Mouse (Mus musculus): ENCODE results near the gene Gfra1. TPM values are rescaled to one million over a fixed set of nuclear protein-coding genes. Genes with fewer than 3 reads are reported as not detected.

The Gfra1 gene
- polyA plus RNA-seq, 1 experiment from 2014 or later, result 7.4 TPM

- Histone ChIP-seq H3K4me3 (ENCODE audit: low read depth, low read length) (no peak overlapping the region), H3K27ac (ENCODE audit: low read length) (no peak overlapping the region), H3K9me3 (replicated peaks; ENCODE audit: control insufficient read depth, low read length) (no peaks in the 10 kb centered on the region), H3K36me3 (ENCODE audit: control insufficient read depth, insufficient read depth) (no peaks in the 10 kb centered on the region), H3K9ac (ENCODE audit: low read depth, low read length) (no peak overlapping the region), H3K4me2 (ENCODE audit: low read depth, low read length) (no peak overlapping the region), H3K4me1 (ENCODE audit: control insufficient read depth, low read depth, low read length) (no peaks in the 10 kb centered on the region), H3K27me3 (ENCODE audit: control insufficient read depth, insufficient read depth, low read depth, low read length) (no peaks in the 10 kb centered on the region)
- WGBS (ENCODE audit: insufficient replicate concordance), result 53% methylated on average over 3 of the region's 3 CpGs
- no peak for ATAC-seq (ENCODE audit: low read depth)
These were observed 201.5 kb downstream of the Gfra1 start for GRCm38 (mm10) chr19:58254172-58254571.

DNA sequence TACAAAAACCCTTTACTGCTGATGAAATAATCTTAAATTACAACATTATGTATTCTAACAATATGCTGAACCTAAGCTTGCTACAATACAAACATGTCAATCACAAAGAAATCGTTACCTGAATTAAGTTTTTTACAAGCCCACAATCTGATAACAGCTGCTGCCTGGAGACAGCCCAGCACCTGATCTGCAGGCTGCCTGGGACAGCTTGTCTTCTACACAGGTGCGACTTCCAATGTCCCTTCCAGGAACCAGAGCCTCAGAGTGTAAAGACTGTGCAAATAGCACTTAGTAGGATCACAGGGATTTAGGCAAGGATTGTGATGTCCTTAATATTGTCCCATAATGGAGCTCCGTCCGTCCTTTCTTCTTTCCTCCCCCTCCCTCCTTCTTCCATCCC is 204.0 kb downstream of the Gfra1 start:
- Histone ChIP-seq H3K9me3 (replicated peaks; ENCODE audit: control insufficient read depth, low read length) (no peaks in the 10 kb centered on the region), H3K4me1 (ENCODE audit: control insufficient read depth, low read depth, low read length) (no peaks in the 10 kb centered on the region), H3K4me3 (ENCODE audit: low read depth, low read length) (no peak overlapping the region), H3K27ac (ENCODE audit: low read length) (no peak overlapping the region), H3K27me3 (ENCODE audit: control insufficient read depth, insufficient read depth, low read depth, low read length) (no peaks in the 10 kb centered on the region), H3K9ac (ENCODE audit: low read depth, low read length) (no peak overlapping the region), H3K36me3 (ENCODE audit: control insufficient read depth, insufficient read depth) (no peaks in the 10 kb centered on the region), H3K4me2 (ENCODE audit: low read depth, low read length) (no peak overlapping the region)
- WGBS (ENCODE audit: insufficient replicate concordance), result 64% methylated on average over 4 of the region's 4 CpGs
- no peak for ATAC-seq (ENCODE audit: low read depth)

DNA sequence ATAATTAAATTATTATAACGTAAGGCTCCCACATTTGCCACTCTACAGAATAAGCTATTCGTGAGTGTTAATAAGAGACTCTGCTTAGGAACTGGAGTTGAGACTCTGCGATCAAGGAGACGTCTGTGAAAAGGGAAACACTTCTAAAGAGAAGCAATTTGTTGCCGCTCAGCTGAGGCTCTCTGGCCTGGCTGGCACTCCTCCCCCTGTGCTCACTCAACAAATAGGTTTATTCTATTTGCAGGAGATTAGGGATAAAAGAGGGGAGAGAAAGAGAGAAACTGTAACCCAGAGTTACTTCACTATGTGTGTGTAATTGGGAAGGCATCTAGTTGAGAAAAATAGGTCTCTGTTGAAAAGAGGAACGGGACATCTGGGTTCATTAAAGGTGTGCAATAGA is 204.6 kb downstream of the Gfra1 start:
- Histone ChIP-seq H3K4me3 (ENCODE audit: low read depth, low read length) (no peak overlapping the region), H3K9ac (ENCODE audit: low read depth, low read length) (no peak overlapping the region), H3K4me1 (ENCODE audit: control insufficient read depth, low read depth, low read length) (no peaks in the 10 kb centered on the region), H3K4me2 (ENCODE audit: low read depth, low read length) (no peak overlapping the region), H3K9me3 (replicated peaks; ENCODE audit: control insufficient read depth, low read length) (no peaks in the 10 kb centered on the region), H3K27ac (ENCODE audit: low read length) (no peak overlapping the region), H3K27me3 (ENCODE audit: control insufficient read depth, insufficient read depth, low read depth, low read length) (no peaks in the 10 kb centered on the region), H3K36me3 (ENCODE audit: control insufficient read depth, insufficient read depth) (no peaks in the 10 kb centered on the region)
- WGBS (ENCODE audit: insufficient replicate concordance), result 56% methylated on average over 6 of the region's 6 CpGs
- ATAC-seq (ENCODE audit: low read depth), result no peak

DNA sequence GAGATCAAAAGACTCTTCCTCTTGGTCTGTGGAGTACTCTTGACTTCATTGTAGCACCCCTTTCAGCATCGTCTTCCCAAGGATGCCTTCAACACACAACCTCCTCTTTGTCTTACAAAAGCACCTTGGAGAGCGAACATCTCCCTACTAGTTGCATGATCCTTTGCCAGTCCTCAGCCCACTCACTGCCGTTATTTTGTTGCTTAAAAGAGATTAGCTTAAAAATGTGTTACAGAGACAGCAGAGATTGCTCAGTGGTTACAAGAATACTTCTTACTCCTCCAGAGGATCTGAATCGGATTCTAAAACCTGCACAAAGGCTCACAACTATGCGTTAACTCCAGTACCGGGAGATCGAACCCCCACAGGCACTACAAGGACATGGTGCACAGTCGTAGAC is 205.5 kb downstream of the Gfra1 start:
- H3K9ac ChIP-seq (ENCODE audit: low read depth, low read length), result no peak overlapping the region
- H3K27me3 ChIP-seq (ENCODE audit: control insufficient read depth, insufficient read depth, low read depth, low read length), result no peaks in the 10 kb centered on the region
- no peak overlapping the region for H3K27ac ChIP-seq (ENCODE audit: low read length)
- H3K4me1 ChIP-seq (ENCODE audit: control insufficient read depth, low read depth, low read length), result no peaks in the 10 kb centered on the region
- 71% methylated on average over 8 of the region's 8 CpGs for WGBS (ENCODE audit: insufficient replicate concordance)
- H3K4me2 ChIP-seq (ENCODE audit: low read depth, low read length), result no peak overlapping the region
- ATAC-seq (ENCODE audit: low read depth), result no peak
- no peaks in the 10 kb centered on the region for H3K9me3 ChIP-seq (replicated peaks; ENCODE audit: control insufficient read depth, low read length)
- H3K4me3 ChIP-seq (ENCODE audit: low read depth, low read length), result no peak overlapping the region
- no peaks in the 10 kb centered on the region for H3K36me3 ChIP-seq (ENCODE audit: control insufficient read depth, insufficient read depth)

- Histone ChIP-seq H3K9ac (ENCODE audit: low read depth, low read length) (no peak overlapping the region), H3K9me3 (replicated peaks; ENCODE audit: control insufficient read depth, low read length) (no peaks in the 10 kb centered on the region), H3K36me3 (ENCODE audit: control insufficient read depth, insufficient read depth) (no peaks in the 10 kb centered on the region), H3K27me3 (ENCODE audit: control insufficient read depth, insufficient read depth, low read depth, low read length) (no peaks in the 10 kb centered on the region), H3K4me3 (ENCODE audit: low read depth, low read length) (no peak overlapping the region), H3K27ac (ENCODE audit: low read length) (no peak overlapping the region), H3K4me1 (ENCODE audit: control insufficient read depth, low read depth, low read length) (no peaks in the 10 kb centered on the region), H3K4me2 (ENCODE audit: low read depth, low read length) (no peak overlapping the region)
- 34% methylated on average over 4 of the region's 4 CpGs for WGBS (ENCODE audit: insufficient replicate concordance)
- ATAC-seq (ENCODE audit: low read depth), result no peak
These were observed 211.6 kb downstream of the Gfra1 start for GRCm38 (mm10) chr19:58244148-58244547.

DNA sequence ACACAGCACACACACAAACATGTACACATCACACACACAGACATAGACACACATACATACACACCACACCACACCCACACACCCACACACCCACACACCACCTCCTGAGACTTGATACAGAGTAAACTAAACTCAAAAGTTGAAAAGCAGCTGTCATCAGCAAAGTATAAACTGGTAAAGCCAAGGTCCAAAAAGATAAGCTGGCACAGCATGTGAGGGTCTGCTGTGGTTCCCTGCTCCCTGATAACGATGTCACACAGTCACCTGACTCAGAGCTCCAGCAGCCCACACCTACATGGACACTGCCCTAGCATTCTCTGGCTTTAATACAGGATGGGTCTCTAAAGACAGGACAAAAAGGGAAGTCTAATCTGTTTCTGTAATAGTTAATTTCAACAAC is 212.1 kb downstream of the Gfra1 start:
- 0 out of 2 replicates have a peak, but pooled peaks have one; percentile 39 for ATAC-seq (ENCODE audit: low read depth)
- H3K9me3 ChIP-seq (replicated peaks; ENCODE audit: control insufficient read depth, low read length), result no peaks in the 10 kb centered on the region
- H3K27ac ChIP-seq (ENCODE audit: low read length), result no peak overlapping the region
- no peak overlapping the region for H3K4me3 ChIP-seq (ENCODE audit: low read depth, low read length)
- H3K4me1 ChIP-seq (ENCODE audit: control insufficient read depth, low read depth, low read length), result no peaks in the 10 kb centered on the region
- WGBS (ENCODE audit: insufficient replicate concordance), result 10% methylated on average over 1 of the region's 1 CpGs
- no peak overlapping the region for H3K9ac ChIP-seq (ENCODE audit: low read depth, low read length)
- H3K4me2 ChIP-seq (ENCODE audit: low read depth, low read length), result no peak overlapping the region
- no peaks in the 10 kb centered on the region for H3K36me3 ChIP-seq (ENCODE audit: control insufficient read depth, insufficient read depth)
- H3K27me3 ChIP-seq (ENCODE audit: control insufficient read depth, insufficient read depth, low read depth, low read length), result no peaks in the 10 kb centered on the region

- H3K4me3 ChIP-seq (ENCODE audit: low read depth, low read length), result no peak overlapping the region
- no peaks in the 10 kb centered on the region for H3K27me3 ChIP-seq (ENCODE audit: control insufficient read depth, insufficient read depth, low read depth, low read length)
- H3K9me3 ChIP-seq (replicated peaks; ENCODE audit: control insufficient read depth, low read length), result no peaks in the 10 kb centered on the region
- no peak overlapping the region for H3K9ac ChIP-seq (ENCODE audit: low read depth, low read length)
- no peak overlapping the region for H3K27ac ChIP-seq (ENCODE audit: low read length)
- H3K36me3 ChIP-seq (ENCODE audit: control insufficient read depth, insufficient read depth), result no peaks in the 10 kb centered on the region
- H3K4me2 ChIP-seq (ENCODE audit: low read depth, low read length), result no peak overlapping the region
- 11% methylated on average over 8 of the region's 8 CpGs for WGBS (ENCODE audit: insufficient replicate concordance)
- ATAC-seq (ENCODE audit: low read depth), result no peak
- H3K4me1 ChIP-seq (ENCODE audit: control insufficient read depth, low read depth, low read length), result no peaks in the 10 kb centered on the region
These were observed 217.4 kb downstream of the Gfra1 start for GRCm38 (mm10) chr19:58238325-58238724.

- H3K9me3 ChIP-seq (replicated peaks; ENCODE audit: control insufficient read depth, low read length), result no peaks in the 10 kb centered on the region
- H3K36me3 ChIP-seq (ENCODE audit: control insufficient read depth, insufficient read depth), result no peaks in the 10 kb centered on the region
- no peaks in the 10 kb centered on the region for H3K27me3 ChIP-seq (ENCODE audit: control insufficient read depth, insufficient read depth, low read depth, low read length)
- ATAC-seq (ENCODE audit: low read depth), result no peak
- no peaks in the 10 kb centered on the region for H3K4me1 ChIP-seq (ENCODE audit: control insufficient read depth, low read depth, low read length)
- H3K9ac ChIP-seq (ENCODE audit: low read depth, low read length), result no peak overlapping the region
- no peak overlapping the region for H3K4me2 ChIP-seq (ENCODE audit: low read depth, low read length)
- 60% methylated on average over 9 of the region's 9 CpGs for WGBS (ENCODE audit: insufficient replicate concordance)
- H3K27ac ChIP-seq (ENCODE audit: low read length), result no peak overlapping the region
- no peak overlapping the region for H3K4me3 ChIP-seq (ENCODE audit: low read depth, low read length)
These were observed 228.0 kb downstream of the Gfra1 start for GRCm38 (mm10) chr19:58227725-58228124.

DNA sequence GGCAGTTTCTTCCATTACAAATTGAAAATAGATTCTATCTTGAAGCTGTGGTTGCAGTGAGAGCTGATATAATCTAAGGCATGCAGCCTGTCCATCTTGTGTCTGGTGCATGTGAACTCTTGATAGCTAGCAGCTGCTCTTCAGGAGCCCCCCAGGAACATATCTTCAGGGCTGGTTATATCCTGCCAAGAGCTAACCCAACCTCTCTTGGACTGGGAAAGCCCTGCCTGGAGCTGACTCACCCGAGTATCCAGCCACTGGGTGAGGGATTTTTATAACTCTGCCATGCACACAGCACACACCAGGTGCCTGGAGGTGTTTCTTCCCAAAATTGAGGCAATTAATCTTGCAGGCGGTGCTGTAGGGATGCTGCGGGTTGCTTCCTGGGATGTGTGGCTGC is 228.8 kb downstream of the Gfra1 start:
- H3K27ac ChIP-seq (ENCODE audit: low read length), result no peak overlapping the region
- no peak overlapping the region for H3K4me3 ChIP-seq (ENCODE audit: low read depth, low read length)
- H3K4me2 ChIP-seq (ENCODE audit: low read depth, low read length), result no peak overlapping the region
- no peaks in the 10 kb centered on the region for H3K4me1 ChIP-seq (ENCODE audit: control insufficient read depth, low read depth, low read length)
- no peaks in the 10 kb centered on the region for H3K9me3 ChIP-seq (replicated peaks; ENCODE audit: control insufficient read depth, low read length)
- no peak for ATAC-seq (ENCODE audit: low read depth)
- no peaks in the 10 kb centered on the region for H3K36me3 ChIP-seq (ENCODE audit: control insufficient read depth, insufficient read depth)
- no peaks in the 10 kb centered on the region for H3K27me3 ChIP-seq (ENCODE audit: control insufficient read depth, insufficient read depth, low read depth, low read length)
- 60% methylated on average over 3 of the region's 3 CpGs for WGBS (ENCODE audit: insufficient replicate concordance)
- no peak overlapping the region for H3K9ac ChIP-seq (ENCODE audit: low read depth, low read length)
